Mouse (Mus musculus) testis, postnatal 14 days (tissue): ENCODE results near the gene Hey2.
A peak's percentile ranks its signal among the peaks of the same experiment; 100 is the strongest.

Source experiments
- DNase-seq: peaks from one replicate; pipeline ENCODE4 v3.0.0; 2021; ENCODE audit warnings: low spot score

The Hey2 gene

GRCm38 (mm10) chr10:30842643-30843437 is at the start of gene Hey2:
Gene Hey2 (minus strand): TSS chr10:30842801.
- peak; percentile 98 for DNase-seq

- DNase-seq = no peak
Measured at GRCm38 (mm10) chr10:30883085-30883760, 40.6 kb upstream of the Hey2 start.

- DNase-seq = no peak
Measured at GRCm38 (mm10) chr10:30881109-30881508, 38.5 kb upstream of the Hey2 start.

- DNase-seq = no peak
Measured at GRCm38 (mm10) chr10:30845101-30845825, 2.7 kb upstream of the Hey2 start.

- peak; percentile 21 for DNase-seq
Measured at GRCm38 (mm10) chr10:30844191-30845010, 1.8 kb upstream of the Hey2 start.

GRCm38 (mm10) chr10:30843438-30844190 is 1.0 kb upstream of the Hey2 start:
- peak; percentile 14 for DNase-seq

GRCm38 (mm10) chr10:30842228-30842627 is 373 bp downstream of the Hey2 start:
- no peak for DNase-seq

- no peak for DNase-seq
Measured at GRCm38 (mm10) chr10:30840824-30841223, 1.8 kb downstream of the Hey2 start.

- DNase-seq = no peak
Measured at GRCm38 (mm10) chr10:30838188-30838587, 4.4 kb downstream of the Hey2 start.

GRCm38 (mm10) chr10:30825049-30825448 is 17.6 kb downstream of the Hey2 start:
- DNase-seq = no peak

GRCm38 (mm10) chr10:30810967-30811293 is 31.7 kb downstream of the Hey2 start:
- peak; percentile 38 for DNase-seq

GRCm38 (mm10) chr10:30810247-30810966 is 32.2 kb downstream of the Hey2 start:
- no peak for DNase-seq

- DNase-seq = no peak
Measured at GRCm38 (mm10) chr10:30803587-30804253, 38.9 kb downstream of the Hey2 start.

GRCm38 (mm10) chr10:30802681-30803586 is 39.7 kb downstream of the Hey2 start, which contains the start of gene Ncoa7:
Gene Ncoa7 (minus strand): TSS chr10:30803326.
- peak; percentile 84 for DNase-seq

- no peak for DNase-seq
Measured at GRCm38 (mm10) chr10:30802033-30802432, 40.6 kb downstream of the Hey2 start.

GRCm38 (mm10) chr10:30799713-30800450 is 42.7 kb downstream of the Hey2 start:
- no peak for DNase-seq

GRCm38 (mm10) chr10:30796469-30797261 is 45.9 kb downstream of the Hey2 start:
- DNase-seq = no peak
